Mouse (Mus musculus) limb, embryonic 12.5 days (tissue): ENCODE measurements around the gene Tmbim4. TPM values are rescaled to one million over a fixed set of nuclear protein-coding genes. Genes with fewer than 3 reads are reported as not detected.
"Not testable (repeated sequence)": the region's sequence is repeated elsewhere in the genome, so short reads cannot be mapped to it uniquely, and the experiment has no call there.

Experiments used
- ATAC-seq: fragments of 200-750 bp; cut with Nextera tagmentation; 2 replicates; pipeline ENCODE4 v1.8.0; 2017; ENCODE audit warnings: low read depth, moderate TSS enrichment; ENCODE audit not compliant: insufficient number of reproducible peaks, insufficient read depth, low FRiP score, low TSS enrichment
- H3K27ac ChIP-seq: fragments of 300-500 bp; sonication (generic); 2 replicates; pipeline ENCODE4 v1.5.1; 2016; ENCODE audit warnings: mild to moderate bottlenecking, moderate library complexity
- H3K27me3 ChIP-seq: fragments of 300-500 bp; sonication (generic); 2 replicates; pipeline ENCODE4 v1.6.1; 2016; ENCODE audit warnings: mild to moderate bottlenecking, moderate library complexity
- H3K36me3 ChIP-seq: fragments of 300-500 bp; sonication (generic); 2 replicates; pipeline ENCODE4 v1.6.1; 2016; ENCODE audit warnings: mild to moderate bottlenecking, moderate library complexity
- H3K4me1 ChIP-seq: fragments of 300-500 bp; sonication (generic); replicated peaks from 2 replicates; pipeline ENCODE4 v1.6.1; 2016
- H3K4me2 ChIP-seq: fragments of 300-500 bp; sonication (generic); 2 replicates; pipeline ENCODE4 v1.6.1; 2016; ENCODE audit warnings: mild to moderate bottlenecking, moderate library complexity
- H3K4me3 ChIP-seq: fragments of 300-500 bp; sonication (generic); replicated peaks from 2 replicates; pipeline ENCODE4 v1.5.1; 2016; ENCODE audit warnings: mild to moderate bottlenecking
- H3K9ac ChIP-seq: fragments of 300-500 bp; sonication (generic); replicated peaks from 2 replicates; pipeline ENCODE4 v1.6.1; 2016; ENCODE audit warnings: mild to moderate bottlenecking, moderate library complexity
- H3K9me3 ChIP-seq: fragments of 300-500 bp; sonication (generic); 2 replicates; pipeline ENCODE4 v1.6.1; 2016; ENCODE audit warnings: mild to moderate bottlenecking, moderate library complexity
- WGBS: fragments of 180-500 bp; shearing (Covaris S2); methylation state at CpG from one replicate; pipeline ENCODE4 v1.1.7; 2016; 5-methylcytosine and 5-hydroxymethylcytosine counted together
- polyA plus RNA-seq: library from polyadenylated mRNA; unstranded; fragments of >200 nt; fragmentation: Nextera tagmentation; extraction: Ambion mirVana; gene quantifications from 2 replicates; pipeline ENCODE4 v1.2.1, GENCODE M21; 2016

Gene Tmbim4
- polyA plus RNA-seq, 1 experiment from 2014 or later: 78.7 TPM

DNA sequence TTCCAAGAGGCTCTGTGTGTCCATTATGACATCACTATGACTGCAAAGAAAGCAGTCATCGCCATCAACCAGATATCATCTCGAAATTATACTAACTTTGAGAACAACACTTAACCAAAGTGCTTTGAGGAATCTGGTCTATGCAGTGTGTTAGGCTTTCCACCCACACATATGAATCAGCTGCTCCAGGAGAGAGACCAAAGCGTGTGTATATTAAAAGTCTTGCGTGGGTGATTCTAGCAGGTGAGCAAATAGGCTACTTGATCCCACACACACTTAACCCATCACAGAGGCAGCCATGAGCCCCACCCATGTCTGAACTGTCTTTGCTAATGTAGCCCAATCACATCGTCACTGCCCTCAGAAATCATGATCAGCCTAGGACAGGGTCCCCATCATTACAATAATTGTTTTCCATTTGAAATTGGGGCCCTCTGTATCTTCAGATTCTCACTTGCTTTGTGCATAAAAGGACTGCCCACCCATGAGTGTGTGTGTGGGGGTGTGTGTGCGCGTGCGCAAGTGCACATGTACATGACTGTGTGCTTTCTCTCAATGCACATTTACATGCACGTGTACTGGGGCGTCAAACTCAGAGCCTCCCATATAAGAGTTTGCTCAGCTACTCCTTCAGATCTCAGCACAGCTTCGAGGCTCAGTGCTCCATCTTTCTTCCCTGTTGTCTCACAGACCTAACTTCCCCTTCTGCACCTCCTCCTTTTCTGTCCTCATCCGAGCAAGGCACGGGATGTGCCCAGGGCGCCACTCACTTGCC lies 4.1 kb upstream of the Tmbim4 start:
- Histone ChIP-seq H3K4me1 (peaks cover 7% of the 10 kb centered on the region), H3K4me2 (no peak overlapping the region), H3K9ac (no peak overlapping the region), H3K27me3 (peaks cover 15% of the 10 kb centered on the region), H3K27ac (no peak overlapping the region), H3K9me3 (no peaks in the 10 kb centered on the region), H3K4me3 (no peak overlapping the region), H3K36me3 (no peaks in the 10 kb centered on the region)
- no peak for ATAC-seq
- 82% methylated on average over 14 of the region's 14 CpGs for WGBS

- 3% methylated on average over 13 of the region's 13 CpGs for WGBS
- Histone ChIP-seq H3K4me3 (peak within 1 kb of the TSS; percentile 61), H3K9me3 (no peaks in the 10 kb centered on the region), H3K36me3 (no peaks in the 10 kb centered on the region), H3K27me3 (peaks cover 19% of the 10 kb centered on the region), H3K4me2 (peak within 1 kb of the TSS; percentile 87), H3K27ac (no peak within 1 kb of the TSS), H3K9ac (peak within 1 kb of the TSS; percentile 65), H3K4me1 (peaks cover 7% of the 10 kb centered on the region)
- ATAC-seq: no peak
Measured at GRCm38 (mm10) chr10:120201961-120202402, 592 bp downstream of the Tmbim4 start, which contains the start of gene Irak3. Gene Irak3, minus strand, starts transcription at chr10:120202130.

GRCm38 (mm10) chr10:120202467-120203250 lies 1.3 kb downstream of the Tmbim4 start:
- Histone ChIP-seq H3K27me3 (peaks cover 19% of the 10 kb centered on the region), H3K4me3 (no peak overlapping the region), H3K36me3 (no peaks in the 10 kb centered on the region), H3K9ac (no peak overlapping the region), H3K4me2 (peak overlapping the region; percentile 87), H3K27ac (no peak overlapping the region), H3K4me1 (peaks cover 7% of the 10 kb centered on the region), H3K9me3 (no peaks in the 10 kb centered on the region)
- ATAC-seq: no peak
- 73% methylated on average over 16 of the region's 16 CpGs for WGBS

DNA sequence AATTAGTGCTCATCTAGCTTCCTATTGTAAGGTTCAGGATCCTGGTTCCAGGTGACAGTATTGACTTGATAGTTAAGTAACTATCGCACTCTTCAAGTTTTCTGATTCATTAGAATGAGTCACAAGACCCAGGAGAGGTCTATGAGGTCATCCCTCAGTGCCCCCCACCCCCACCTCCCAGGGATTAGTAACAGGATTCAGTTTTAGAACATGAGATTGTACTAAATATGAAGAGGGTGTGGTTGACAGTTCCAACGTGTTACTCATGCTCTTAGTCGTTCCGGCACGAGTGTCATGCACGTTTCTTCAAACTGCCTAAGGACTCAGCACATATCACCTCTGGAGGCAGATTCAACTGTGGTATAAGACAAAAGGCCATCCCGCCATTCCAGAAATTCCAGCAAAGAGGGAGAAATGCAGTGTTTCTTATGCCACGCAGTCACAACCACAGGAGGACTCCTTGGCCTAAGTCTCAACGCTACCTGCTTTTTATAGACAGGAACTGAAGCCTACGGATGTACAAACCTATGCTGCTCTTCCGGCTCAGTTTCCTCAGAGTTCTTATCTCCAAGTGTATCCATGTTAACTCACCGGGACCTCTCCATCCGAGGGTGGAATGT lies 3.3 kb downstream of the Tmbim4 start:
- Histone ChIP-seq H3K4me1 (peaks cover 10% of the 10 kb centered on the region), H3K9me3 (no peaks in the 10 kb centered on the region), H3K36me3 (no peaks in the 10 kb centered on the region), H3K27me3 (peaks cover 19% of the 10 kb centered on the region), H3K9ac (no peak overlapping the region), H3K4me3 (no peak overlapping the region), H3K4me2 (no peak overlapping the region), H3K27ac (no peak overlapping the region)
- 85% methylated on average over 13 of the region's 13 CpGs for WGBS
- ATAC-seq: no peak

DNA sequence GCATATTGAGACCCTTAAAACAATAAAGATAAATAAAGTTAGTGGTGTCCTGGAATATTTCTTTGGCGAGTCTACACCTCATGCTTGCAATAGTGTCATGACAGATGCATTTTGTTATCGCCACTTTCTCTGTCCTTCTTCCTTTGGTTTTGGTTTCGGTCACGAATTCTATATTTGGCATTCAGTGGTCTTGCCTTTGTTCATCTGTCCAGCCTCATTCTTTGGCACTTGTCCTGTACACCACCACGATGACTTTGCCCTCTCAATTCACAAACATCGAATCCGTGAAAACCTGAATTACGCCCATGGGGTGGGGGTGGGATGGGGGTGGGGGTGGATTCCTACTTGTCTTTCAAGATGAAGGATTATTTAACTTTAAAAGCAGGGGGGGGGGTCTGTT lies 6.6 kb downstream of the Tmbim4 start:
- H3K9me3 ChIP-seq: peaks cover 7% of the 10 kb centered on the region
- no peak for ATAC-seq
- H3K27ac ChIP-seq: no peak overlapping the region
- no peak overlapping the region for H3K4me2 ChIP-seq
- H3K27me3 ChIP-seq: 0 out of 2 replicates have a peak, but pooled peaks cover 4% of the 10 kb centered on the region
- no peak overlapping the region for H3K9ac ChIP-seq
- 87% methylated on average over 8 of the region's 8 CpGs for WGBS
- H3K4me1 ChIP-seq: peaks cover 8% of the 10 kb centered on the region
- peaks cover 13% of the 10 kb centered on the region; the same call in 1 of the 2 replicates for H3K36me3 ChIP-seq
- no peak overlapping the region for H3K4me3 ChIP-seq

DNA sequence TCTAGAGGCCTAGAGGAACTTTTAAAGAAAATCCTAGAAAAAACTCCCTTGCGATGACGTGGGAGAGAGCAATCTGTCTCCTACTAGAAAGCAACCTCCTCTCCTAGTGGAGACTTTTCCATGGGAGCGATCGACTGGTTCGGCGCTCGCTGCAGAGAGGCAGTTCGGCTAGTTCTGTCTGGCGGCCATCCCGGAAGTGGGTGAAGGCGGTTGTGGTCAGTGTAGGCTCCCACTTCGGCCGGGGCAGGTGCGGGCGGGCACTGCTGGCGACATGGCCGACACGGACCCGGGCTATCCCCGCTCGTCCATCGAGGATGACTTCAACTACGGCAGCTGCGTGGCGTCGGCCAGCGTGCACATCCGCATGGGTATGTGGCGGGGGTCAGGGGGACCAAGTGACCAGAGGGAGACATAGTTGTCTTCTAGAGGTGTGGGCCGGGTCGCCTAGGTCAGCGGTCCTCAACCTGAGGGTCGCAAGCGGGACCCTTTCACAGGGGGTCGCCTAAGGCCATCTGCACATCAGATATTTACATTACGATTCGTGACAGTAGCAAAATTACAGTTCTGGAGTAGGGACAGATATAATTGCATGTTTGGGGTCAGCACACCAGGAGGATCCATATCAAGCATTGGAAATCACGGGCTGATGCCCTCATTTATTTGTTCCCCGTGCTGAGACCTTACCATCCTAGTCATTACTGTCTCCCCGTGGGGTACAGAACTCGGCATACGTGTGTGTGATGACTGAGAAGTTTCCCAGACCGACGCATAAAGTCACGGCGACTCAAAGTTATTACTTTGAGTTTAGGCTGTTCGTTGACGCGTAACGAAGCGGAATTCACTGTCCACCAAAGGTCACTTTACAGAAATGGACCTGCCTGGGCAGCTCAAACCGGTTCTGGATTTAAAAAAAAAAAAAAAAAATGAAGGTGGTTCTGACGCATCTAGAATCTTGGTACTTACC lies 7.5 kb downstream of the Tmbim4 start:
- 4% methylated on average over 53 of the region's 53 CpGs for WGBS
- peak; percentile 81 for ATAC-seq
- Histone ChIP-seq H3K27ac (no peak overlapping the region), H3K4me2 (peak overlapping the region; percentile 82), H3K9me3 (peaks cover 7% of the 10 kb centered on the region), H3K9ac (peak overlapping the region; percentile 82), H3K36me3 (peaks cover 13% of the 10 kb centered on the region; the same call in 1 of the 2 replicates), H3K4me3 (peak overlapping the region; percentile 95), H3K27me3 (no peaks in the 10 kb centered on the region), H3K4me1 (peaks cover 8% of the 10 kb centered on the region)

GRCm38 (mm10) chr10:120209539-120209925 lies 8.1 kb downstream of the Tmbim4 start:
- H3K9me3 ChIP-seq: peaks cover 7% of the 10 kb centered on the region
- WGBS: 69% methylated on average over 6 of the region's 6 CpGs
- no peak overlapping the region for H3K27ac ChIP-seq
- no peak for ATAC-seq
- H3K4me1 ChIP-seq: peaks cover 8% of the 10 kb centered on the region
- peak overlapping the region; percentile 82 for H3K4me2 ChIP-seq
- H3K36me3 ChIP-seq: peaks cover 13% of the 10 kb centered on the region; the same call in 1 of the 2 replicates
- no peaks in the 10 kb centered on the region for H3K27me3 ChIP-seq
- no peak overlapping the region for H3K9ac ChIP-seq
- H3K4me3 ChIP-seq: peak overlapping the region; percentile 95

DNA sequence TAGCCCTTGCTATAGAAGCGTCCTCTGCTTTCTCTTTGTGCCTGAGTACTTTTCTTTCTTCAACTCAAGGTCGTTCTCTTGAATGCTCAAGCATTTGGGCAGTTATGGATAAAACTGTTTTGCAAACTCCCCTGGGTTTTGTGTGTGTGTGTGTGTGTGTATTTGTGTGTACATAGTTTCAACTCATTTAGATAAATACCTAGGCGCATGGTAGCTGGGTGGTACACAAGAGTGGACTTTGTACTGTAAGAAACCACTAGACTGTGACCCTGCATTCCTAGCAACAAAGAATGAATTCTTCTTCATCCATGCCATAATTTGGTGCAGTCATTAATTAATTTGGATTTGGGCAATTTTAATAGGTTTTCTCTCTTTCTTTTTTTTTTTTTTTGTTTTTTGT lies 8.7 kb downstream of the Tmbim4 start:
- Histone ChIP-seq H3K4me2 (peak overlapping the region; percentile 82; the same call in 1 of the 2 replicates), H3K9ac (no peak overlapping the region), H3K4me3 (peak overlapping the region; percentile 95; the same call in 1 of the 2 replicates), H3K36me3 (peaks cover 13% of the 10 kb centered on the region; the same call in 1 of the 2 replicates), H3K9me3 (peaks cover 7% of the 10 kb centered on the region), H3K27ac (no peak overlapping the region), H3K27me3 (no peaks in the 10 kb centered on the region), H3K4me1 (peaks cover 8% of the 10 kb centered on the region)
- WGBS: 88% methylated on average over 3 of the region's 3 CpGs
- ATAC-seq: no peak

- not testable (repeated sequence) for H3K27ac ChIP-seq, H3K9ac ChIP-seq, H3K4me2 ChIP-seq, H3K9me3 ChIP-seq, H3K4me3 ChIP-seq, ATAC-seq, H3K4me1 ChIP-seq, H3K27me3 ChIP-seq
- WGBS: 89% methylated on average over 1 of the region's 1 CpGs
- peaks cover 30% of the 10 kb centered on the region for H3K36me3 ChIP-seq
Measured at GRCm38 (mm10) chr10:120217099-120217498, 15.7 kb downstream of the Tmbim4 start.

DNA sequence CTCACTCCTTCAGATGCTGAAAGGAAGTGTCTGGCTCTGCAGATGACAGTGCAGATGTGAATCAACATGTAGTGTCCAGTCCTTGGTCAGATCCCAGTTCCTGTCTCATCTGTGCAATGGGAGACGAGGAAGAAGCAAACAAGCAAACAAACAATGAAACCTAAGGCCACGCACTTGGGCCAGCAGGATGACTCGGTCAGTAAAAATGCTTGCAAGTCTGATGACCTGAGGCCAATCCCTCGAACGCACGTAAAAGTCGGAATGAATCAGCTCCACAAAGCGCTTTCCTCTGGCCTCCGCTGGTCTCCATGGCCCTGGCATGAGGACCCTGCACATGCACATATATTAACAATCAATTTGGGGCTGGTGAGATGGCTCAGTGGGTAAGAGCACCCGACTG lies 17.6 kb downstream of the Tmbim4 start:
- no peaks in the 10 kb centered on the region for H3K4me1 ChIP-seq
- 85% methylated on average over 10 of the region's 10 CpGs for WGBS
- no peaks in the 10 kb centered on the region for H3K9me3 ChIP-seq
- no peak overlapping the region for H3K27ac ChIP-seq
- no peak overlapping the region for H3K4me2 ChIP-seq
- H3K27me3 ChIP-seq: no peaks in the 10 kb centered on the region
- H3K36me3 ChIP-seq: peaks cover 32% of the 10 kb centered on the region
- no peak for ATAC-seq
- no peak overlapping the region for H3K9ac ChIP-seq
- H3K4me3 ChIP-seq: no peak overlapping the region
